Mouse (Mus musculus) spleen, adult 2 months (tissue): Measurements from ENCODE around the gene Dip2b.

Experiments
- CTCF ChIP-seq: fragments of 200-500 bp; IDR thresholded peaks from 2 replicates; pipeline ENCODE4 v1.5.1; 2011; ENCODE audit warnings: mild to moderate bottlenecking, inconsistent platforms; ENCODE audit not compliant: insufficient read depth, insufficient read length, insufficient replicate concordance; ENCODE audit errors: extremely low read depth
- POLR2A ChIP-seq: fragments of 200-500 bp; IDR thresholded peaks from 2 replicates; pipeline ENCODE4 v1.6.1; 2011; ENCODE audit warnings: low read depth, low read length, inconsistent platforms

GRCm38 (mm10) chr15:100235208-100235965, 196.9 kb downstream of the Dip2b start:
- TF ChIP-seq CTCF (no peak), POLR2A (no peak)
